Mouse (Mus musculus) naive thymus-derived CD4-positive, alpha-beta T cell, adult 5 months (primary cell): ENCODE measurements around the gene Wdr81. TPM values are rescaled to one million over a fixed set of nuclear protein-coding genes. Genes with fewer than 3 reads are reported as not detected.

Experiments used
- polyA plus RNA-seq: library from polyadenylated mRNA; unstranded; fragments of 100-300 nt; shearing (Covaris generic); gene quantifications from one replicate; pipeline ENCODE4 v1.2.1, GENCODE M21; 2017

Gene Wdr81
- polyA plus RNA-seq, result 8.7 TPM

DNA sequence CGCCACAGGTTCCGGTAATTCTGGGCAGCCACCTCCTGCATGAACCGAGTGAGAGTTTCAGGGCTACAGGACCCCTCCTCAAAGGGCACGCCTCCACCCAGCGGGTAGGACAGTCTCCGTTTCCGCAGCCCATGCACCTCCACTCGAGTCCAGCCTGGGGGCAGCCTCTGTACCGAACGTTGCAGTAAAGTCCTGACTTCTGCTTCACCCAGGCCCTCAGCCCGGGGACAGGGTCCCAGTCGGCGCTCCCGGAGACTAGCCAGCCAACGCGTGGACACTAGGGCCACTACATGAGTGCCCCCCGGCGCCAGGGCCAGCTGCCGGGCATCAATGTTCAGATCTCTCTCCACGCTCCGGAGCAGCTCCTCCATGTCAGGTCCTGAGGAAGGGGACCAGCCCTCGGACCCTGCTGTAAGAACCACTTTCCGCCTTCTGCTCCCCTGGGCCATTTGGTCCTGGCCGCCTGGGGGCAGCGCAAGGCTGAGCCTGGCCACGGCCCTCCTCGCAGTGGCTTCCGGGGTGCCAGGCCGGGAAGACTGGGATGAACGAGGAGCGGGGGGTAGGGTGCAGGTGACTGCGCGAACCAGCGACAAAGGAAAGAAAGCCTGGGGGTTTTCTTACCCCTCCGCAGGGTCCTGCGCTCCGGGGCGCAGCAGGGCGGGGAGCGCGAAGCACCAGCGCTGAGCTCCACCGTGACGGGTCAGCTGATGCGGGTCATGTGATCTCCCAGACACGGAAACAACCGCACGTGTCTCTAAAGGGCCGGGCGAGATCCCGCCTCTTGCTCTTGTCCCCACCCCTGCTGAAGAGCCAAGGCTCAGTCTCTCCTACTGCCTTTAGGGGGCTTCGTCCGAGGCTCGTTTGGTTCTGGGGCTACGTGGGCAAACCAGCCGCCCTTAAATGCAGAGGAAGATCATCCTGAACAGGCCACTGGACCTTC is at the start of gene Wdr81:
Wdr81 (minus strand) TSS at position 727 of the 940 bp plus-strand sequence.

DNA sequence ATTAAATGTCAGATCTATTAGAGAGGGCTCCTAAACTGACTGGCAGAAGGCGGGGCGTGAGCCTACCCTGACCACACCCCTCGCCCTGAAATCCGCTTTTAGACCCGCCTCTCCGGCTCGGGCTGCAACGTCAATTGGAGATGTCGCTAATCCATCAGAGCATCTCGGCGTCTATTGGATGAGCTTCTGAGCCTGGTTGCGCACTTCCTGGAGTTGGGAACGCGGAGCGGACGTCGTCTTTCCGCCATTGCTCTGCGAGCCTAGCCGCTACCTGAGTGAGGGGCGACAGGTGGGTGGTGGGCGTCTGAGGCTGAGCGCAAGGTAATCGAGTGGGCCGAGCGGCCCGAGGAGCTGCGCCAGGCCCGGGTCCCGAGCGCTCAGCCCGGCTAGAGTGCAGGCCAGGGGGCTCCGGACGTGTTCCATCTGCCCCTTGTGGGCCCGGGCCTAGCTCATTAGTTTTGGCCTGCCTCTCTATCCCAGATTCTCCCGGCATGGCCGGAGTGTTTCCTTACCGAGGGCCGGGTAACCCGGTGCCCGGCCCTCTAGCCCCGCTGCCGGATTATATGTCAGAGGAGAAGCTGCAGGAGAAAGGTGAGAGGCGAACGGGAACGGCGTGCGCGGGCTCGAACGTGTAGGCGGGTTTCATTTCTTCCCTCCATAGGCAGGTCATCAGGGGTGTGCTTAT is 32.2 kb upstream of the Wdr81 start, which contains the start of gene Prpf8:
Prpf8 (plus strand) TSS at position 216 of the 685 bp plus-strand sequence.

DNA sequence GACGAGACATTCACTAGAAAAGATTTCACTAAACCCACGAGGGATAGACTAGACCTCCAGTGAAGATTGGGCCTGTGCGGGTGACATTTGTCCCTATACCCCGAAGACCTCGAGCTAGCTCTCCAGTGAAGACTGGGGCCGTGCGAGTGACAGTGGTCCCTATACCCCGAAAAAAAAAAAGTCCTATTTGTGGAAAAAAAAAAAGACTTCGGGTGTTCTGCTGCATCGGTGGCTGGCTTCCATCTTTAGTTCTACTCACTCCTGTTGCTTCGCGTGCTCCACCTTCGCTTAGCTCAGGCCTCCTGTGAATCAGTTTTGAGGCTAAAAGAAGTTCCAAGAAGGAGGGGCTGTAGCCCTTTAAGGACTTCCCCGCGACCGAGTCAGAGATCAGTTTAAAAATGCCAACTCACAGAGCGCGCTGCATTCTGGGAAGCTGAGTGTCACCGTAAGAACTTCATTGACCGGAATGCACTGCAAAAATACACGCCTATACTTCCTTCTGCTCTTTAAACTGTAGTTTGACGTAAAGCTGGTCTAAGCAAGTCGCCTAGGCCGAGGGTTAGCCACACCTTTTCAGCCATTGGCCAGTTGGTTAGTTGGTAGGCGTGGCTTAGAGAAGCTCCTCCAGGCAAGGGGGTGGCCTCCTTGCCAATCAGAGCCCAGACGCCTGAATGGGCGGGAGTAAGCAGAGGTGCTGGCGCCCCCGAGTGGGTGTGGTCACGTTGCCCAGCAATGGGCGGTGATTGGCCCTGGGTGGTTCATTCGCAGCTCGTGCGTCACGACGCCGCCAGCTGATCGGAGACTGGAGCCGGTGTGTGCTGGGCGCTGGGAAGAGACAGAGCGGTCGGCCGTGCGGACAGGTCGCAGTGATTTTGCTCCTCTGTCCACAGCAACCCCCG is 6.6 kb upstream of the Wdr81 start, which contains the start of gene Tlcd2:
Tlcd2 (plus strand) TSS at position 872 of the 899 bp plus-strand sequence.

DNA sequence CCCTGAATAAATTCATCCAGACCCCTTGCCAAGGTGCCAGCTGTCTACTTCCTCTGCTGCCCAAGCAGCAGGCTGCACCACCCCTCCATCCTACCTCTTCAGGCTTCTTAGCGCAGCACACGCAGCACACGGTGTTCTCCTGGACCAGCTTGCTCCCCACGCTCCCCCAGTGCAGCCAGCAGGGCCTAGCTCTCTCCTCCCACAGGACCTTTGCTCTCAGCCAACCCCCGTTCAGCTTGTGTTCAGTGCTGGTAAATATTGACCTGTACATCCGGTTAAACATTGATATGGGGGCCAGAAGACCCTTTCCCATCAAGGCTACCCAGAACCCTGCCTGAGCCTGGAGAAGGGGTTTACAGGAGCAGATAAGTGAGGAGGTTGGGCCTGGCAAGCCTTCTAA is 15.2 kb downstream of the Wdr81 start, which contains the start of gene Serpinf2:
Serpinf2 (minus strand) TSS at position 229 of the 400 bp plus-strand sequence.

DNA sequence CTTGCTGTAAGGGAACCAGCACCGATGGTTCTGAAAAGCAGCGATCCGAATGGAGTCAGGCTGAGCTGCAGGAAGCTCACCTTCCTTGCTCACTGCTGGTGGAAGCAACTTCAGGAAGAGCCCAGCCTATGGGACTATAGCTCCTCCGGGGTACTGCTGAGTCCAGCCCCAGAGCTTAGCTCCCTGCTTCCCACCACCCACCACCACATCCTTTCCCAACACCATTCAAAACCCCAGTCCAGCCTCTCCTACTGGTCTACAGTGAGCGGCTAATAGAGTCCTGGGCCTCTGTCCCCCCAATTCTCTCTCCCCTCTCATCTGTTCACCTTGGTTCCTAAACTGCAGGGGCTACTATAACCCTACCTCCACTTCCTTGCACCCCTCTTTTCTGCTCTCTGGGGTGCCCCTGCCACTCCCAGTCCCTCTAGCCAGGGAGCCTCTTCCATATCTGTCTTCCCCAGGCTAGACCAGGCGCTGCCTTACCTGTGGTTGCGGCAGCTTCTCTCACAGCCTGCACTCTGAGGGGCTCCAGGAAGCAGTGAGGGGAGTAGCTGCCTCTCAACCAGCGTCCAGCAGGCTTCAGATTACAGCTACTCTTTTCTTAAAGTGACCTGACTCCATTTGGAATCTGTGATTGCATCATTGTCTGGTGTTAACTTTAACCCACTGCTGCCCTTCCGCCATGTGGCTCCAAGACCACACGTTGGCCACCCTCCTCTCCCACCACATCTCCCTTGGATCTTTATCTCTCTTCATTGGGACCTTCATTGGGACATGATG is 32.3 kb downstream of the Wdr81 start, which contains the start of gene Serpinf1:
Serpinf1 (minus strand) TSS at position 689 of the 780 bp plus-strand sequence.

Other genes starting within 250 kb of the Wdr81 start
- 144 TPM for gene Rpa1, start 106.4 kb downstream of the Wdr81 start, polyA plus RNA-seq
- gene Smyd4, start 106.3 kb downstream of the Wdr81 start, polyA plus RNA-seq, result 28.6 TPM
- not detected for gene Serpinf1, start 32.0 kb downstream of the Wdr81 start, polyA plus RNA-seq
- not detected for gene Serpinf2, start 15.1 kb downstream of the Wdr81 start, polyA plus RNA-seq
- 0.73 TPM for gene Tlcd2, start 7.0 kb upstream of the Wdr81 start, polyA plus RNA-seq
- gene Prpf8, start 32.1 kb upstream of the Wdr81 start, polyA plus RNA-seq, result 52.2 TPM
- not detected for gene Rilp, start 55.4 kb upstream of the Wdr81 start, polyA plus RNA-seq
- gene Scarf1, start 58.8 kb upstream of the Wdr81 start, polyA plus RNA-seq, result 0.12 TPM
- 45.2 TPM for gene Slc43a2, start 77.0 kb upstream of the Wdr81 start, polyA plus RNA-seq
- gene Pitpna, start 133.4 kb upstream of the Wdr81 start, polyA plus RNA-seq, result 350 TPM
- gene Inpp5k, start 176.3 kb upstream of the Wdr81 start, polyA plus RNA-seq, result 103 TPM
- 8.2 TPM for gene Myo1c, start 195.8 kb upstream of the Wdr81 start, polyA plus RNA-seq
- 75.3 TPM for gene Crk, start 224.5 kb upstream of the Wdr81 start, polyA plus RNA-seq